9 mouse cellular contexts compared by ENCODE assay signal in genomic region chr10:73105893-73106292, GRCm38 (mm10). TPM values are rescaled to one million over a fixed set of nuclear protein-coding genes. Genes with fewer than 3 reads are reported as not detected.
DNase-seq lines count a peak whose midpoint lies in the region; ATAC-seq and TF ChIP-seq lines count a peak whose summit lies in the region.
"Had no signal": no experiment of that assay in that cellular context is flagged by ENCODE, and none has a peak within 500 bp of the region (broad histone marks: within the 10 kb centered on the region; RNA-seq: fewer than 3 reads in every experiment).

No protein-coding gene starts in this region.

- peak; percentile 8 to 37 for DNase-seq in heart, postnatal 14 days
- DNase-seq in heart, adult 8-10 months (ENCODE audit: low spot score) = no peak
- peak; percentile 54 to 62 for DNase-seq in right cerebral cortex, postnatal 10 days (ENCODE audit: low spot score in 2 of 2)
- no peak for DNase-seq in right cerebral cortex, adult 18-20 months
- DNase-seq in c-Kit-positive CD71-negative TER-119-negative erythroid progenitor cells, embryonic 14.5 days (ENCODE audit: low read depth) = peak; percentile 14
- DNase-seq in liver, embryonic 14.5 days (ENCODE audit: low read depth in 3 of 3, low spot score in 3 of 3) = no peak
- no peak for DNase-seq in ovary, postnatal 10 days (ENCODE audit: low spot score)

- no peak overlapping the region for H3K27ac ChIP-seq in liver, embryonic 14.5 days

- no peaks in the 10 kb centered on the region for H3K36me3 ChIP-seq in liver, embryonic 14.5 days (replicated peaks; ENCODE audit: control insufficient read depth, insufficient read depth, low read depth)

- no peaks in the 10 kb centered on the region for H3K9me3 ChIP-seq in liver, embryonic 14.5 days (ENCODE audit: control insufficient read depth, low read length)

- intact Hi-C loops in heart, postnatal 14 days (cut with DNase I) = no loop called here

- TF ChIP-seq EP300 in liver, embryonic 14.5 days (IDR thresholded peaks at IDR 0.05; ENCODE audit: low read depth) = no peak

- TF ChIP-seq CTCF in liver, embryonic 14.5 days (IDR thresholded peaks at IDR 0.05; ENCODE audit: low read depth) = peak; percentile 69

- H3K4me1 ChIP-seq in liver, embryonic 14.5 days (replicated peaks; ENCODE audit: control insufficient read depth in 2 of 2, insufficient read depth in 2 of 2, low read length in 1 of 2) = no peaks in the 10 kb centered on the region

- H3K4me2 ChIP-seq in liver, embryonic 14.5 days (ENCODE audit: low read depth) = no peak overlapping the region

- ATAC-seq in liver, embryonic 14.5 days (ENCODE audit: insufficient read depth) = no peak
- no peak for ATAC-seq in activated CD4-positive, CD25-positive, alpha-beta regulatory T cell, adult 4 months

- 35% methylated on average over 2 of the region's 2 CpGs for WGBS in liver, embryonic 14.5 days (ENCODE audit: insufficient replicate concordance)

- no peak overlapping the region for H3K4me3 ChIP-seq in liver, embryonic 14.5 days (ENCODE audit: insufficient read depth in 1 of 2, low read depth in 2 of 2, low read length in 2 of 2)

- no peak overlapping the region for H3K9ac ChIP-seq in liver, embryonic 14.5 days (replicated peaks)

- no peaks in the 10 kb centered on the region for H3K27me3 ChIP-seq in liver, embryonic 14.5 days (ENCODE audit: control insufficient read depth, insufficient read depth, low read length)

RNA-seq across cellular contexts. Expression of gene Pcdh15, which starts 6.8 kb away (rescaled TPM):
- total RNA-seq in heart, postnatal 14 days (2021) = under 1 TPM; 0.33 to 0.46 TPM
- 1 to 10 TPM in 1 of 4 experiments, under 1 TPM in 3; 0.69 to 1.2 (median 0.92) TPM for total RNA-seq in heart, adult 8-10 months (2022)
- polyA plus RNA-seq in liver, embryonic 14.5 days (2012; rRNA removed) = 0.02 and 0.03 TPM in 2 replicates
- not detected in 2 replicates for polyA plus RNA-seq in liver, embryonic 14.5 days (2014; fragmentation: Nextera tagmentation; extraction: Ambion mirVana)
- under 1 TPM in 1 of 2 experiments, not detected in 1; 0.16 TPM for polyA plus RNA-seq in activated CD4-positive, CD25-positive, alpha-beta regulatory T cell, adult 4 months (2017; shearing (Covaris generic))
- total RNA-seq: common myeloid progenitor, adult 5-6 weeks had no signal

Comparison
In these comparisons a context has a peak if more than half of its experiments do, and no peak if none do; other contexts are left out.
1. DNase-seq: peak in heart, postnatal 14 days (2 of 2), right cerebral cortex, postnatal 10 days (2 of 2) and c-Kit-positive CD71-negative TER-119-negative erythroid progenitor cells, embryonic 14.5 days (single experiment); none in heart, adult 8-10 months (single experiment), right cerebral cortex, adult 18-20 months (single experiment), liver, embryonic 14.5 days (0 of 3) and ovary, postnatal 10 days (single experiment).